Mouse (Mus musculus): ENCODE data around the gene Tmem14a.

DNA sequence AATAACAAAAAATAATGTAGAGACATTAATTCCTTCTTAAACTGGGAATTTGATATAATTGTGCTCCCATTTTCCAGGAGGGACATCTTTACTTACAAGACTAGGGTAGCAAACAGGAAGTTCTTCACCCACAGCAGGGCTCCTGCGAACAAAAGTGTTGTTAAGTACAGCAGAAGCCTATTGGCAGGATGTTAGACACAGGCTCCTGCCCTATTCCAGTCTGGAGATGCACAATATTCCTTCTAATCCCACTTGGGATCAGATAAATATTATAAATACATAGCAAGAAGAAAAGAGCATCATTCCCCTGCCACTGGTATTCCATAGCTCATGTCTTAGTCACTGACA lies 34.9 kb downstream of the Tmem14a start:
- no peak for TF ChIP-seq GATA1 (IDR thresholded peaks at IDR 0.05; ENCODE audit: borderline replicate concordance, low read length)
- no peak for TF ChIP-seq FLI1 (IDR thresholded peaks at IDR 0.05; ENCODE audit: low read length)
